Mouse (Mus musculus): ENCODE measurements at regions not wholly inside any gene's neighbourhood (a gene's known extent, or its start where the extent isn't known, plus 50 kb on each side); places are given as distances from the start of the nearest gene placed in this dataset.
A peak's percentile ranks its signal among the peaks of the same experiment; 100 is the strongest.

DNA sequence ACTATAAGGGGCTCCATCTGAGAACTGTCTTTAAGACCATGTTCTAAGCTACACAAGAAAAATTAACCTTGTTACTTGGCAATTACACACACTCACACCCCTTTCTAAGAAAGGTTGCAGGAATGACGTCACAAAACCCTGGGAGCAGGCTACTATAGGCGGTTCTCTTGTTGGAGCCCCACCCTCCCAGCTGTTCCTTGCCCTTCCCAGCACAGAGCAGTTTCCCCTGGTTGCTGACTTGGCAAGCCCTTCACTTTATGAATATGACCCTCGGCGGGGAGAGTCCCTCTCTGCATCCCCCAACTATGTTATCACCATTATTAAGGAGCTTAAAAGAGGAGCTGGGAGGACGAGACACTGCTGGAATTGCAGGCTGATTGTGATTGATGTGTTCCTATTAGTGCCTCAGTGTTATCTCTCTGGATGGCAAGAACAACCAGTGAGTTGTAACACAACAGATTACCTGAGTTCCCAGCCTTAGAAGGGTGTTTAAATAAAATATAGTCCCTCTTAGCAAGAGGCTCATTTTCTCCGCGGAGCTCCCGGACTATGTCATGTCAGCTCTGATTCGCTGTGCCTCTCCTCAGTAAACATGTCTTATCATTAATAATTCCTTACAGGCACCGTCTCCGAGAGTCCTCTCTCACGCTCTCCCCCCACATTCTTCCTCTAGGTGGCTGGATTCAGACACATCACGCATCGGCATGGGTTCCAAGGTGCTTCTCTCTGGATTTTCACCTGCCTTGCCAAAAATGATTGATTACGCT, 105.7 kb downstream of the Insig2 start:
- Histone ChIP-seq H3K9ac (replicated peaks; ENCODE audit: low read depth, low read length) (no peak overlapping the region), H3K27ac (ENCODE audit: low read depth, low read length) (peak overlapping the region; percentile 22), H3K27me3 (ENCODE audit: control insufficient read depth, insufficient read depth, low read length) (no peaks in the 10 kb centered on the region), H3K4me2 (ENCODE audit: low read depth, low read length) (0 out of 2 replicates have a peak overlapping the region, but pooled peaks have one; percentile 3), H3K4me1 (ENCODE audit: control insufficient read depth, insufficient read depth, low read length) (peaks cover 5% of the 10 kb centered on the region; the same call in 1 of the 2 replicates), H3K4me3 (ENCODE audit: low read depth, low read length) (no peak overlapping the region), H3K36me3 (ENCODE audit: control insufficient read depth, insufficient read depth, low read length) (no peaks in the 10 kb centered on the region), H3K9me3 (ENCODE audit: control insufficient read depth, low read length) (no peaks in the 10 kb centered on the region)
- peak; percentile 76 for ATAC-seq (ENCODE audit: low read depth)
- 26% methylated on average over 15 of the region's 15 CpGs for WGBS

DNA sequence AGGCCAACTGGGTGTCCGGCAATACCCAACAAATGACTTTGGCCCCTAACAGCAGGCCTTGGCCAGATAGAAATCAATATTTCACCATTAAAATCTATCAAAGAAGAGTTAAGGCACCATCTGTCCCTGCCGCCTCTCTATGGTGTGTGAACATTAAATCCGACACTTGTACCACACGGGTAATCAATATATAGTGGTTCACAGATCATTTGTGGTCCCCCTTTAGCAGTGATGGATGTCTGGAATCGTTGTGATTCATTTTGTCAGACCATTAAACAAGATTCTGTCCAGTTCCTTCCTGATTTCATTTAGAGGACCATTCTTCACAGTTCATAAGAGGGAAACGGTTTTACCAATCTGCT, 105.2 kb downstream of the Insig2 start:
- 0 out of 2 replicates have a peak, but pooled peaks have one; percentile 47 for ATAC-seq (ENCODE audit: low read depth)
- no peak overlapping the region for H3K9ac ChIP-seq (replicated peaks; ENCODE audit: low read depth, low read length)
- H3K36me3 ChIP-seq (ENCODE audit: control insufficient read depth, insufficient read depth, low read length): no peaks in the 10 kb centered on the region
- peaks cover 5% of the 10 kb centered on the region; the same call in 1 of the 2 replicates for H3K4me1 ChIP-seq (ENCODE audit: control insufficient read depth, insufficient read depth, low read length)
- H3K27ac ChIP-seq (ENCODE audit: low read depth, low read length): peak overlapping the region; percentile 22
- no peaks in the 10 kb centered on the region for H3K27me3 ChIP-seq (ENCODE audit: control insufficient read depth, insufficient read depth, low read length)
- no peak overlapping the region for H3K4me3 ChIP-seq (ENCODE audit: low read depth, low read length)
- no peaks in the 10 kb centered on the region for H3K9me3 ChIP-seq (ENCODE audit: control insufficient read depth, low read length)
- 0 out of 2 replicates have a peak overlapping the region, but pooled peaks have one; percentile 3 for H3K4me2 ChIP-seq (ENCODE audit: low read depth, low read length)
- 50% methylated on average over 6 of the region's 6 CpGs for WGBS

DNA sequence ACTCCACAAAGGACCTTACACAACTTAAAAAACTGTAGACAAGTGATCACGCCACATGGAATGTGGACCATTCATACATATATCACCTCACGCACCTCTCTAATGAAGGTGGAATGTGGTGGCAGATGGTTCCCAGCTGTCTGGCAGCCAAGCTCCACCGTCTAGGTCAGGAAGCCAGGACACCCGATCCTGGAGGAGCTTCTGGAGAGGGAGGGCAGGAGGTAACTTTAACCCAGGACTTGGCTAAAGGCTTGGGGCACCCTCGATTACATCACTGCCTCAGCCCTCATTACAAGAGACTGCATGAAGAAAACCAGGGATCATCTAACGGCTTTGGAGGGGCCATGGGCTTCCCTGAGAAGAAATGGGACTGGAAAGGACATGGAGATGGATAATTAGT, 88.8 kb downstream of the Insig2 start:
- Histone ChIP-seq H3K4me2 (ENCODE audit: low read depth, low read length) (no peak overlapping the region), H3K27me3 (ENCODE audit: control insufficient read depth, insufficient read depth, low read length) (no peaks in the 10 kb centered on the region), H3K36me3 (ENCODE audit: control insufficient read depth, insufficient read depth, low read length) (no peaks in the 10 kb centered on the region), H3K27ac (ENCODE audit: low read depth, low read length) (no peak overlapping the region), H3K9ac (replicated peaks; ENCODE audit: low read depth, low read length) (no peak overlapping the region), H3K4me1 (ENCODE audit: control insufficient read depth, insufficient read depth, low read length) (no peaks in the 10 kb centered on the region), H3K4me3 (ENCODE audit: low read depth, low read length) (no peak overlapping the region), H3K9me3 (ENCODE audit: control insufficient read depth, low read length) (no peaks in the 10 kb centered on the region)
- ATAC-seq (ENCODE audit: low read depth): no peak
- WGBS: 75% methylated on average over 6 of the region's 6 CpGs

DNA sequence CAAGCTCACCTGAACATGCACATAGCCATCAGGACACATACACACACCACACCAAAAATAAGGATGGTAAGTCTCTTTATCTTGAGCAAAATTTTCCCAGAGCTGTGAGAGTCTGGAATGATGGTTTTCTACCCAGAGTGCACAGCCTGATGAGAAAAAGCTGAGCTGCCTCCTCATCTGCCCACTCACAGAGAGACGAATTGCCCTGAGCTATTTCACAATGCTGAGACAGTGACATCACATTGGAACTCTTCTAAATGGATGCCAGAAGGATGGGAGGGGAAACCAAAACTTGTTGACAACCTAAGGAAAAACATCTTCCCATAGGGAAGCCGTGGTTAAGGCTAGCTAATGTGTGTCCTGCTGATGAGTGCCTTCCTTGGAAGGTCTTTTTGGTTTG, 84.8 kb downstream of the Insig2 start:
- Histone ChIP-seq H3K36me3 (ENCODE audit: control insufficient read depth, insufficient read depth, low read length) (no peaks in the 10 kb centered on the region), H3K9me3 (ENCODE audit: control insufficient read depth, low read length) (no peaks in the 10 kb centered on the region), H3K4me1 (ENCODE audit: control insufficient read depth, insufficient read depth, low read length) (no peaks in the 10 kb centered on the region), H3K27me3 (ENCODE audit: control insufficient read depth, insufficient read depth, low read length) (no peaks in the 10 kb centered on the region), H3K4me3 (ENCODE audit: low read depth, low read length) (no peak overlapping the region), H3K4me2 (ENCODE audit: low read depth, low read length) (no peak overlapping the region), H3K27ac (ENCODE audit: low read depth, low read length) (no peak overlapping the region), H3K9ac (replicated peaks; ENCODE audit: low read depth, low read length) (no peak overlapping the region)
- no peak for ATAC-seq (ENCODE audit: low read depth)
- WGBS: 81% methylated on average over 2 of the region's 2 CpGs

DNA sequence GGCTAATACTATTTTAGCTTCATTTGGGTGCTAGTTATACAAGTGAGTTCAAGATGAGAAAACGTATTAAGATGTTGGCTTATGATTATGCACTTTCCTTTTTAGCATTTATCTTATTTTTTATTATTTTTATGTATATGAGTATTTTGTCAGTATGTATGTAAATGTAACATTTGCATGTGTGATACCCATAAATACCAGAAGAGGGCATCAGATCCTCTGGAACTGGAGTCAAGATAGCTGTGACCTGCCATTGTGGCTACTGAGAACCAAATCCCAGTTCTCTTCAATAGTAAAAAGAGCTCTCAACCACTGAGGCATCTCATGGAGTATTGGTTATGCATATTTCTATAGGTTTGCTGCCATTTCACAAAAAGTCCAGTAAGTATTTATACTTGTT, 83.3 kb downstream of the Insig2 start:
- H3K4me1 ChIP-seq (ENCODE audit: control insufficient read depth, insufficient read depth, low read length): no peaks in the 10 kb centered on the region
- no peak for ATAC-seq (ENCODE audit: low read depth)
- H3K27me3 ChIP-seq (ENCODE audit: control insufficient read depth, insufficient read depth, low read length): no peaks in the 10 kb centered on the region
- WGBS: 68% methylated on average over 1 of the region's 1 CpGs
- H3K9me3 ChIP-seq (ENCODE audit: control insufficient read depth, low read length): no peaks in the 10 kb centered on the region
- no peak overlapping the region for H3K9ac ChIP-seq (replicated peaks; ENCODE audit: low read depth, low read length)
- H3K4me2 ChIP-seq (ENCODE audit: low read depth, low read length): no peak overlapping the region
- no peak overlapping the region for H3K4me3 ChIP-seq (ENCODE audit: low read depth, low read length)
- H3K36me3 ChIP-seq (ENCODE audit: control insufficient read depth, insufficient read depth, low read length): no peaks in the 10 kb centered on the region
- H3K27ac ChIP-seq (ENCODE audit: low read depth, low read length): no peak overlapping the region

DNA sequence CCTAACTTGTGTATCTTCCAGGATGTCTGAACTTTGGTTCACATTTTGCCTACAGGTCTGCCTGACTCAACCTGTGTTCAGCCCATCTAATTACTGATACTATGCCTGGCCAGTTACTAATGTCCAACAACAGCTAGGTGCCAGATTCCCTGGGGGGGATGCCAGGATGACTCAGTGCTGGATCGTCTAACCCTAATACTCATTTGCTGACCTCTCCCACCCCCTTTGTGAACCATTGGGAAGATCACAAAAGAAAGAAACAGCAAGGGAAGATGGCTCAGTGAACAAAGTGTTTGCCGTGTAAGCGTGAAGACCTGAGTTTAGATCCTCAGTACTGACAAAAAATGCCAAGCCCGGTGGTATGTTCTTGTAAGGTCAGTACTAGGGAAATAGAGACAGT, 81.7 kb downstream of the Insig2 start:
- H3K27ac ChIP-seq (ENCODE audit: low read depth, low read length): no peak overlapping the region
- 80% methylated on average over 4 of the region's 4 CpGs for WGBS
- no peaks in the 10 kb centered on the region for H3K36me3 ChIP-seq (ENCODE audit: control insufficient read depth, insufficient read depth, low read length)
- H3K4me2 ChIP-seq (ENCODE audit: low read depth, low read length): no peak overlapping the region
- no peak for ATAC-seq (ENCODE audit: low read depth)
- H3K4me1 ChIP-seq (ENCODE audit: control insufficient read depth, insufficient read depth, low read length): no peaks in the 10 kb centered on the region
- H3K9ac ChIP-seq (replicated peaks; ENCODE audit: low read depth, low read length): no peak overlapping the region
- no peaks in the 10 kb centered on the region for H3K9me3 ChIP-seq (ENCODE audit: control insufficient read depth, low read length)
- no peak overlapping the region for H3K4me3 ChIP-seq (ENCODE audit: low read depth, low read length)
- no peaks in the 10 kb centered on the region for H3K27me3 ChIP-seq (ENCODE audit: control insufficient read depth, insufficient read depth, low read length)

DNA sequence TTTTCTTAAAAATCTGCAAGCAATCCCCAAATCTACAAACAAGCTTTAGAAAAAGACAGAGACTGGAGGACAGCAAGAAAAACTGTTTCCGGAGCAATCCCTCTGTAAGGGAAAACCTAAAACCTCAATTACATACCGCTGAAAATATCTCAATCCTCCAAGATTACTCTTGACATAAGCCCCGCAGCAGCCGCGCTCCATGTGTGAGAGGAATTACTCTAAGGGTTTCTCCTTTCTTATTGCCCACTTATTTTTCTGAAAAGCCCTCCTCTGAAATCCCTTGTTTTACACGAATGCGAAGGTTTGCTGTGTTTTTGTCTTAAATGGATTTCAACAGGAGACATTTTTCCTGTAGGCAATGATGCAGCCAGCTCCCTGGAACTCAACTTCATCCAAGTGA, 80.3 kb downstream of the Insig2 start:
- no peak for ATAC-seq (ENCODE audit: low read depth)
- no peaks in the 10 kb centered on the region for H3K9me3 ChIP-seq (ENCODE audit: control insufficient read depth, low read length)
- H3K4me2 ChIP-seq (ENCODE audit: low read depth, low read length): no peak overlapping the region
- no peak overlapping the region for H3K4me3 ChIP-seq (ENCODE audit: low read depth, low read length)
- H3K4me1 ChIP-seq (ENCODE audit: control insufficient read depth, insufficient read depth, low read length): no peaks in the 10 kb centered on the region
- no peaks in the 10 kb centered on the region for H3K27me3 ChIP-seq (ENCODE audit: control insufficient read depth, insufficient read depth, low read length)
- H3K36me3 ChIP-seq (ENCODE audit: control insufficient read depth, insufficient read depth, low read length): no peaks in the 10 kb centered on the region
- WGBS: 82% methylated on average over 7 of the region's 7 CpGs
- no peak overlapping the region for H3K27ac ChIP-seq (ENCODE audit: low read depth, low read length)
- no peak overlapping the region for H3K9ac ChIP-seq (replicated peaks; ENCODE audit: low read depth, low read length)

DNA sequence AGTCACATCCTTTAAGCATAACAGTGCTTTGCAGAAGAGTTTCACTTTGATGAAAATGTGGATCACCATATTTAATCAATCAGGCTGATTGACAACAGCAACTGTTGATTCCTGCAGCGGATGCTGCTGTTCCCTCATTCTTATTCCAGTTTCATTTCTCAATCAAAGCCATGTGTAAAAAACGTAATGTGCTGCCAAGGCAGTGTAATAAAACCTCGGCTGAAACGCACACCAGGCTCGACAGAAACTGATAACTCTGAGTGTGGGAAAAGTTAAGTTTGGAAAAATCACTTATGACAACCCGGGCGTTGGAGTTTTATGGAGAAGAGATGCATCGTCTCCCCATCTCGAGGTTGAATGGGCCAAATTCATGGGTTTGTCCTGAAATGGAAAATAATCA, 78.2 kb downstream of the Insig2 start:
- no peaks in the 10 kb centered on the region for H3K4me1 ChIP-seq (ENCODE audit: control insufficient read depth, insufficient read depth, low read length)
- 68% methylated on average over 9 of the region's 9 CpGs for WGBS
- ATAC-seq (ENCODE audit: low read depth): no peak
- no peak overlapping the region for H3K4me3 ChIP-seq (ENCODE audit: low read depth, low read length)
- no peaks in the 10 kb centered on the region for H3K9me3 ChIP-seq (ENCODE audit: control insufficient read depth, low read length)
- H3K36me3 ChIP-seq (ENCODE audit: control insufficient read depth, insufficient read depth, low read length): no peaks in the 10 kb centered on the region
- no peaks in the 10 kb centered on the region for H3K27me3 ChIP-seq (ENCODE audit: control insufficient read depth, insufficient read depth, low read length)
- no peak overlapping the region for H3K4me2 ChIP-seq (ENCODE audit: low read depth, low read length)
- H3K27ac ChIP-seq (ENCODE audit: low read depth, low read length): no peak overlapping the region
- H3K9ac ChIP-seq (replicated peaks; ENCODE audit: low read depth, low read length): no peak overlapping the region

All from neural tube, embryonic 14.5 days (tissue).